Mouse (Mus musculus): ENCODE data around the gene Olfr1166.
"Not testable (repeated sequence)": the region's sequence is repeated elsewhere in the genome, so short reads cannot be mapped to it uniquely, and the experiment has no call there.

The Olfr1166 gene

GRCm38 (mm10) chr2:88128172-88128571 lies at the start of gene Olfr1166:
Gene Olfr1166, minus strand, starts transcription at chr2:88128272.
- no peak for DNase-seq (ENCODE audit: low spot score in 2 of 2)

GRCm38 (mm10) chr2:88155093-88155492 lies 27.0 kb upstream of the Olfr1166 start, which contains the start of gene Olfr1167:
Gene Olfr1167, minus strand, starts transcription at chr2:88155193.
- DNase-seq (ENCODE audit: low spot score in 2 of 2) = not testable (repeated sequence)

- DNase-seq (ENCODE audit: low spot score in 2 of 2) = no peak
Observed at GRCm38 (mm10) chr2:88093866-88094265, 34.2 kb downstream of the Olfr1166 start, which contains the start of gene Olfr1164. Gene Olfr1164, minus strand, starts transcription at chr2:88093966.
